Mouse (Mus musculus): ENCODE measurements around the gene Oasl2.

- TF ChIP-seq USF1 (IDR thresholded peaks at IDR 0.05; ENCODE audit: low read depth) (no peak), POLR2A (IDR thresholded peaks at IDR 0.05; ENCODE audit: insufficient read length, low read depth) (no peak), CEBPB (IDR thresholded peaks at IDR 0.05; ENCODE audit: insufficient read depth, poor library complexity, severe bottlenecking) (no peak), TCF12 (IDR thresholded peaks at IDR 0.05; ENCODE audit: insufficient read depth, poor library complexity, severe bottlenecking) (no peak), MAX (IDR thresholded peaks at IDR 0.05; ENCODE audit: low read depth) (no peak), MYOD1 (IDR thresholded peaks at IDR 0.05; ENCODE audit: control insufficient read depth in 1 of 3, insufficient read length in 2 of 3, low read depth in 2 of 3) (no peak), E2F4 (IDR thresholded peaks at IDR 0.05; ENCODE audit: insufficient read depth) (no peak), POLR2AphosphoS2 (IDR thresholded peaks at IDR 0.05; ENCODE audit: insufficient read length, low read depth) (no peak), SRF (IDR thresholded peaks at IDR 0.05; ENCODE audit: control insufficient read depth, insufficient read length, low read depth) (no peak), TCF3 (IDR thresholded peaks at IDR 0.05; ENCODE audit: insufficient read length, low read depth) (no peak), REST (IDR thresholded peaks at IDR 0.05; ENCODE audit: insufficient read depth, insufficient read length) (no peak), MYOG (IDR thresholded peaks at IDR 0.05; ENCODE audit: control insufficient read depth in 1 of 3, insufficient read depth in 1 of 3, insufficient read length in 2 of 3, low read depth in 2 of 3) (no peak)
Observed at GRCm38 (mm10) chr5:114926753-114927152, 30.0 kb downstream of the Oasl2 start.
